Mouse (Mus musculus) T-helper 2 cell (primary cell): Measurements from ENCODE around the gene 2310007B03Rik.

Experiments
- in situ Hi-C: fragments of 300-600 bp; cut with MboI, MseI; formaldehyde crosslinking; loops from one replicate; pipeline ENCODE4 v1.15.1; 2025; ENCODE audit warnings: high pct_unique_total_duplicates

Gene 2310007B03Rik

DNA sequence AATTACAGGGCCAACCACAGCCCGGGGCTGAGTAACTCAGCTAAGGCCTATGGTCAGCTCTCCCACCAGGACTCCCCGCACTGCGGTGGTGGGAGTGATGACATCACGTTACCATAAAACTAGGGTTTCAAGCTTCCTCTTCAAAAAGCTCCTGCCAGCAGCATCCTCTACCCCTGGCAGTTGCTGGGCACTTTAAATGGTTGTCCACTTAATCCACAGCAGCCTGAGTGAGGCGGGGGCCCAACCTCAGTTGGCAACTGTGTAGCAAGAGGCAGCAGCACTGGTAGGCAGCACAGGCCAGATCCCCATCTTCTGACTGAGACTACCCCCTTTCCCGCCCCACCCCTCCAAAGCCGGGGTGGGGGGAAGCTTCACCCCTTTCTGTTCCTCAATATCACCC, 58.0 kb downstream of the 2310007B03Rik start:
- in situ Hi-C loops = no loop called here

DNA sequence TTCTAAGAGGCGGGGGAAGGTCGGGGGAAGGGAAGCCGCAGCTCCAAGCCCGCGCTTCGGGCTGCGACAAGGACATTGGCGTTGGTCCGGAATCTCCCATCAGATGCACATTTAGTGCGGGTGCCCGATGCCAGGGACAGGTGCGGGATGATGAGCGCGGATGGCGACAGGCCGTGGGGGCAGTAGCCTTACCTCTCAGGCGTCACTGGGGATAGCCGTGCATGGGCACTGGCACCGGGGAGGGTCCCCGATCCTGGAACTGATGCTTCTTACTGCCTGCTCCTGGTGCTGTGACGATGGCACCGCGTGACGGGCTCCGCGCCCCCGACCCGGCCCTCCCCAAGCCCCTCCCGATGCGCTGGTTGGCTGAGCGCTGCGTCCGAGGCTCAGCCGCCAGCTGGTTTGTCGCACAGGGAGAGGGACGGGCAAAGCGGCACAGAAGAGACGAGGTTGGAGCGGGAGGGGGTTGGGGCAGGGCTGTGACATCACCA, 59.1 kb downstream of the 2310007B03Rik start, which contains the start of gene Kif1a:
Kif1a (minus strand) TSS at position 381 of the 491 bp plus-strand sequence.
- in situ Hi-C loops = no loop called here
